In the genomic region with DNA sequence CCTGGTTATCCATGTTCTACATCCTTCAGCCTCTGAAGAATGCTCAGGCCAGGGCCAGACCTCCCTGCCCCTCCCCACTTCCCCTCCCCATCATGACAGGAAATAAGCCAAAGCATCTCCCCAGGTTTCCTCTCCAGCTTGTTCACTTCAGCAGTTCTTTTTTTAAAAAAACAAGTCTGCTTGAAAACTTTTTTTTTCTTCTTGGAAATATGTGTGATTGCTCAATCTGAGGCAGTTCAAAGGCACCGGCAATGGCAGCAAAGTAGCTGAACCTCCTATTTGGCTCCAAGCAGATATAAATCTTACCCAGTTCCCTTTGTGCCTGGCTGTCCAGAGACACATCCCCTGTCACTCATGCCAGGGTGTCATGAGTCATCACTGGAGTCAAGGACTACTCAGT, we compare ENCODE assay signal across 10 mouse cellular contexts. TPM values are rescaled to one million over a fixed set of nuclear protein-coding genes. Genes with fewer than 3 reads are reported as not detected.
DNase-seq lines count a peak whose midpoint lies in the region; TF ChIP-seq lines count a peak whose summit lies in the region.
"Had no signal": no experiment of that assay in that cellular context is flagged by ENCODE, and none has a peak within 500 bp of the region (broad histone marks: within the 10 kb centered on the region; RNA-seq: fewer than 3 reads in every experiment).

No protein-coding gene starts in this region.

- peak; percentile 35 for DNase-seq in ovary, adult 18-20 months (ENCODE audit: low spot score)
- DNase-seq in ovary, postnatal 10 days (ENCODE audit: low spot score) = no peak
- DNase-seq in adrenal gland, postnatal 25 days = peak; percentile 46
- peak; percentile 69 for DNase-seq in kidney, postnatal 14 days
- peak; percentile 34 for DNase-seq in thymus, postnatal 25 days
- DNase-seq in left cerebral cortex, adult 2 months (ENCODE audit: extremely low spot score in 1 of 2, low spot score in 2 of 2) = no peak
- no peak for DNase-seq in cerebellum, adult 11 months
- DNase-seq: retina, postnatal 1 day had no signal

- H3K4me3 ChIP-seq in left cerebral cortex, adult 2 months = no peak overlapping the region
- H3K4me3 ChIP-seq: embryonic facial prominence, embryonic 13.5 days had no signal

- TF ChIP-seq CTCF in left cerebral cortex, adult 2 months (IDR thresholded peaks at IDR 0.05) = no peak

- H3K27ac ChIP-seq in left cerebral cortex, adult 2 months = no peak overlapping the region
- H3K27ac ChIP-seq: embryonic facial prominence, embryonic 13.5 days; macrophage had no signal

- intact Hi-C loops in left cerebral cortex, adult 2 months (cut with DNase I) = no loop called here

RNA-seq across cellular contexts. Expression of a gene that starts 29.1 kb away (rescaled TPM):
- 6.0 and 9.1 TPM in 2 replicates for total RNA-seq in adrenal gland, postnatal 25 days (2021)
- 1 to 10 TPM; 1.4 to 4.3 TPM for total RNA-seq in left cerebral cortex, adult 2 months (2021)

Comparison
In these comparisons a context has a peak if more than half of its experiments do, and no peak if none do; other contexts are left out.
1. DNase-seq: peak in ovary, adult 18-20 months (single experiment), adrenal gland, postnatal 25 days (single experiment), kidney, postnatal 14 days (single experiment) and thymus, postnatal 25 days (single experiment); none in ovary, postnatal 10 days (single experiment), left cerebral cortex, adult 2 months (0 of 2) and cerebellum, adult 11 months (single experiment).